ENCODE assay signal across 25 mouse cellular contexts in the genomic region with DNA sequence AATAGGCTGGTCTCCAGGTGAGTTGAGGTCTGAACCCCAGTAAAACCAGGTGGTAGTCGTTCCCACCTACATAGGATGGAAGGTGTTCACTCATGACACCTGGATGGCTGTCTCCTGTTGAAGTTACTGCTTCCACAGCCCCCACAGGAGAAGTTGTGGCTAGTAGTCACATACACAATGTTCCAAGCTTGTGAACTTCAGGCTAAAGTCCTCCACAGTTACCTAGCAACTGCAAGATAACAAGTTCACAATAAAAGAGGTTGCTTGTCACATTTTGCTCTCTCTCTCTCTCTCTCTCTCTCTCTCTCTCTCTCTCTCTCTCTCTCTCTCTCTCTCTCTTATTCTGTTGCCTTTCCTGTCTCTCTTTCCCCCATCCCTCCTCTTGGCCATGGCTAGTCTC.
"Had no signal": no experiment of that assay in that cellular context is flagged by ENCODE, and none has a peak within 500 bp of the region (broad histone marks: within the 10 kb centered on the region; RNA-seq: fewer than 3 reads in every experiment).

No protein-coding gene starts in this region.

- ATAC-seq: hindbrain, postnatal 0 days; liver, embryonic 12.5 days had no signal

- H3K9me3 ChIP-seq: heart, embryonic 15.5 days had no signal

- DNase-seq: gastrocnemius, postnatal 14 days; gastrocnemius, postnatal 36 days; heart, adult 11 months; heart, adult 2 months; heart, postnatal 14 days; heart, postnatal 36 days; kidney, adult 18-20 months; kidney, adult 8-10 months; kidney, postnatal 25 days; kidney, postnatal 4 days; liver had no signal

- H3K36me3 ChIP-seq: heart, embryonic 13.5 days; heart, embryonic 15.5 days; hindbrain, embryonic 13.5 days; hindbrain, embryonic 15.5 days; kidney, embryonic 15.5 days; limb, embryonic 10.5 days; limb, embryonic 12.5 days; liver, embryonic 12.5 days had no signal

- H3K4me3 ChIP-seq: heart, adult 2 months; heart, embryonic 13.5 days; heart, embryonic 15.5 days; hindbrain, embryonic 13.5 days; hindbrain, embryonic 15.5 days; kidney, embryonic 15.5 days; layer of hippocampus, adult 2 months; left cerebral cortex, adult 2 months; limb, embryonic 10.5 days; limb, embryonic 12.5 days; liver, embryonic 12.5 days had no signal

- H3K9ac ChIP-seq: heart, embryonic 13.5 days; heart, embryonic 15.5 days; hindbrain, embryonic 13.5 days; hindbrain, embryonic 15.5 days; kidney, embryonic 15.5 days; limb, embryonic 12.5 days; liver, embryonic 12.5 days; liver, embryonic 14.5 days had no signal

- H3K4me1 ChIP-seq: heart, embryonic 13.5 days; heart, embryonic 15.5 days; hindbrain, embryonic 13.5 days; hindbrain, embryonic 15.5 days; kidney, embryonic 15.5 days; limb, embryonic 10.5 days; limb, embryonic 12.5 days; liver, embryonic 12.5 days had no signal

- H3K4me2 ChIP-seq: heart, embryonic 11.5 days; heart, embryonic 13.5 days; heart, embryonic 15.5 days; hindbrain, embryonic 13.5 days; hindbrain, embryonic 15.5 days; kidney, embryonic 15.5 days; limb, embryonic 12.5 days; liver, embryonic 12.5 days had no signal

- H3K27ac ChIP-seq: heart, adult 2 months; heart, embryonic 13.5 days; heart, embryonic 15.5 days; hindbrain, embryonic 13.5 days; hindbrain, embryonic 15.5 days; hindbrain, postnatal 0 days; kidney, embryonic 15.5 days; kidney, postnatal 0 days; layer of hippocampus, adult 2 months; left cerebral cortex, adult 2 months; limb, embryonic 10.5 days; limb, embryonic 12.5 days; liver, embryonic 12.5 days; liver, embryonic 14.5 days had no signal

- H3K27me3 ChIP-seq: heart, embryonic 13.5 days; heart, embryonic 15.5 days; hindbrain, embryonic 13.5 days; hindbrain, embryonic 15.5 days; kidney, embryonic 15.5 days; limb, embryonic 12.5 days; liver, embryonic 12.5 days had no signal
